Mouse (Mus musculus): ENCODE data around the gene Iqsec3. TPM values are rescaled to one million over a fixed set of nuclear protein-coding genes. Genes with fewer than 3 reads are reported as not detected.
A peak's percentile ranks its signal among the peaks of the same experiment; 100 is the strongest.

Gene Iqsec3
- polyA plus RNA-seq, 1 experiment: not detected

- Histone ChIP-seq H3K27me3 (replicated peaks) (no peaks in the 10 kb centered on the region), H3K9me3 (no peaks in the 10 kb centered on the region), H3K4me1 (no peaks in the 10 kb centered on the region), H3K4me3 (replicated peaks) (no peak overlapping the region), H3K36me3 (replicated peaks; ENCODE audit: low read length) (no peaks in the 10 kb centered on the region)
- TF ChIP-seq FLI1 (IDR thresholded peaks at IDR 0.05; ENCODE audit: low read length) (no peak), GATA1 (IDR thresholded peaks at IDR 0.05; ENCODE audit: borderline replicate concordance, low read length) (no peak)
These were observed 26.4 kb upstream of the Iqsec3 start for GRCm38 (mm10) chr6:121499856-121500255.

- no peak overlapping the region for H3K4me3 ChIP-seq (replicated peaks)
- H3K9me3 ChIP-seq: no peaks in the 10 kb centered on the region
- H3K27me3 ChIP-seq (replicated peaks): no peaks in the 10 kb centered on the region
- H3K36me3 ChIP-seq (replicated peaks; ENCODE audit: low read length): no peaks in the 10 kb centered on the region
- no peaks in the 10 kb centered on the region for H3K4me1 ChIP-seq
- TF ChIP-seq GATA1 (IDR thresholded peaks at IDR 0.05; ENCODE audit: borderline replicate concordance, low read length): no peak
These were observed 25.5 kb upstream of the Iqsec3 start for GRCm38 (mm10) chr6:121498819-121499535.

- Histone ChIP-seq H3K9me3 (no peaks in the 10 kb centered on the region), H3K27me3 (replicated peaks) (no peaks in the 10 kb centered on the region), H3K4me1 (no peaks in the 10 kb centered on the region), H3K36me3 (replicated peaks; ENCODE audit: low read length) (no peaks in the 10 kb centered on the region), H3K4me3 (replicated peaks) (no peak overlapping the region)
- TF ChIP-seq GATA1 (IDR thresholded peaks at IDR 0.05; ENCODE audit: borderline replicate concordance, low read length) (no peak), FLI1 (IDR thresholded peaks at IDR 0.05; ENCODE audit: low read length) (no peak)
These were observed 22.1 kb upstream of the Iqsec3 start for GRCm38 (mm10) chr6:121495606-121496005.

GRCm38 (mm10) chr6:121495026-121495425, 21.5 kb upstream of the Iqsec3 start:
- Histone ChIP-seq H3K36me3 (replicated peaks; ENCODE audit: low read length) (no peaks in the 10 kb centered on the region), H3K27me3 (replicated peaks) (no peaks in the 10 kb centered on the region), H3K9me3 (no peaks in the 10 kb centered on the region), H3K4me3 (replicated peaks) (no peak overlapping the region), H3K4me1 (no peaks in the 10 kb centered on the region)
- no peak for TF ChIP-seq FLI1 (IDR thresholded peaks at IDR 0.05; ENCODE audit: low read length)

- Histone ChIP-seq H3K4me3 (replicated peaks) (no peak overlapping the region), H3K9me3 (no peaks in the 10 kb centered on the region), H3K36me3 (replicated peaks; ENCODE audit: low read length) (no peaks in the 10 kb centered on the region), H3K4me1 (no peaks in the 10 kb centered on the region), H3K27me3 (replicated peaks) (no peaks in the 10 kb centered on the region)
- TF ChIP-seq GATA1 (IDR thresholded peaks at IDR 0.05; ENCODE audit: borderline replicate concordance, low read length): no peak
- no peak for TF ChIP-seq FLI1 (IDR thresholded peaks at IDR 0.05; ENCODE audit: low read length)
These were observed 20.8 kb upstream of the Iqsec3 start for GRCm38 (mm10) chr6:121494319-121494718.

- no peaks in the 10 kb centered on the region for H3K27me3 ChIP-seq (replicated peaks)
- no peak overlapping the region for H3K4me3 ChIP-seq (replicated peaks)
- TF ChIP-seq FLI1 (IDR thresholded peaks at IDR 0.05; ENCODE audit: low read length) (no peak), GATA1 (IDR thresholded peaks at IDR 0.05; ENCODE audit: borderline replicate concordance, low read length) (no peak)
These were observed 17.9 kb upstream of the Iqsec3 start for GRCm38 (mm10) chr6:121491339-121491738.

GRCm38 (mm10) chr6:121472273-121472672, 1.2 kb downstream of the Iqsec3 start:
- no peak overlapping the region for H3K4me3 ChIP-seq (replicated peaks)
- TF ChIP-seq FLI1 (IDR thresholded peaks at IDR 0.05; ENCODE audit: low read length) (no peak), GATA1 (IDR thresholded peaks at IDR 0.05; ENCODE audit: borderline replicate concordance, low read length) (no peak)
- H3K36me3 ChIP-seq (replicated peaks; ENCODE audit: low read length): no peaks in the 10 kb centered on the region
- peaks cover 9% of the 10 kb centered on the region for H3K4me1 ChIP-seq
- no peaks in the 10 kb centered on the region for H3K9me3 ChIP-seq
- H3K27me3 ChIP-seq (replicated peaks): peaks cover 24% of the 10 kb centered on the region

More at GRCm38 (mm10) chr6:121491339-121491738, 17.9 kb upstream of the Iqsec3 start:
- Histone ChIP-seq H3K36me3 (replicated peaks; ENCODE audit: low read length) (no peaks in the 10 kb centered on the region), H3K9me3 (no peaks in the 10 kb centered on the region), H3K4me1 (no peaks in the 10 kb centered on the region)

- no peaks in the 10 kb centered on the region for H3K9me3 ChIP-seq
- TF ChIP-seq FLI1 (IDR thresholded peaks at IDR 0.05; ENCODE audit: low read length): no peak
- TF ChIP-seq GATA1 (IDR thresholded peaks at IDR 0.05; ENCODE audit: borderline replicate concordance, low read length): no peak
- H3K4me1 ChIP-seq: peaks cover 5% of the 10 kb centered on the region
- peaks cover 20% of the 10 kb centered on the region for H3K27me3 ChIP-seq (replicated peaks)
- no peaks in the 10 kb centered on the region for H3K36me3 ChIP-seq (replicated peaks; ENCODE audit: low read length)
- H3K4me3 ChIP-seq (replicated peaks): no peak overlapping the region
These were observed 5.2 kb downstream of the Iqsec3 start for GRCm38 (mm10) chr6:121468235-121468634.

GRCm38 (mm10) chr6:121462628-121463340, 10.7 kb downstream of the Iqsec3 start:
- Histone ChIP-seq H3K9me3 (no peaks in the 10 kb centered on the region), H3K36me3 (replicated peaks; ENCODE audit: low read length) (no peaks in the 10 kb centered on the region), H3K4me3 (replicated peaks) (peak overlapping the region; percentile 18), H3K4me1 (peaks cover 8% of the 10 kb centered on the region), H3K27me3 (replicated peaks) (peaks cover 25% of the 10 kb centered on the region)
- TF ChIP-seq FLI1 (IDR thresholded peaks at IDR 0.05; ENCODE audit: low read length): no peak
- no peak for TF ChIP-seq GATA1 (IDR thresholded peaks at IDR 0.05; ENCODE audit: borderline replicate concordance, low read length)

- Histone ChIP-seq H3K4me3 (replicated peaks) (no peak overlapping the region), H3K9me3 (no peaks in the 10 kb centered on the region), H3K4me1 (no peaks in the 10 kb centered on the region; the same call in 1 of the 2 replicates), H3K36me3 (replicated peaks; ENCODE audit: low read length) (no peaks in the 10 kb centered on the region), H3K27me3 (replicated peaks) (peaks cover 20% of the 10 kb centered on the region)
- TF ChIP-seq FLI1 (IDR thresholded peaks at IDR 0.05; ENCODE audit: low read length) (no peak), GATA1 (IDR thresholded peaks at IDR 0.05; ENCODE audit: borderline replicate concordance, low read length) (no peak)
These were observed 16.1 kb downstream of the Iqsec3 start for GRCm38 (mm10) chr6:121457381-121457780.
